Mouse (Mus musculus) c-Kit-positive CD71-positive TER-119-positive erythroid progenitor cells, embryonic 14.5 days (primary cell): Measurements from ENCODE around the gene Gm13285.
"Not testable (repeated sequence)": the region's sequence is repeated elsewhere in the genome, so short reads cannot be mapped to it uniquely, and the experiment has no call there.

Source experiments
- DNase-seq: peaks from one replicate; pipeline ENCODE4 v3.0.0-alpha.2; 2013; ENCODE audit warnings: low spot score

The Gm13285 gene

GRCm38 (mm10) chr4:88793936-88794675, 5.4 kb upstream of the Gm13285 start, which contains the start of gene Gm13275:
Gm13275 (plus strand) TSS chr4:88794487.
- not testable (repeated sequence) for DNase-seq

DNA sequence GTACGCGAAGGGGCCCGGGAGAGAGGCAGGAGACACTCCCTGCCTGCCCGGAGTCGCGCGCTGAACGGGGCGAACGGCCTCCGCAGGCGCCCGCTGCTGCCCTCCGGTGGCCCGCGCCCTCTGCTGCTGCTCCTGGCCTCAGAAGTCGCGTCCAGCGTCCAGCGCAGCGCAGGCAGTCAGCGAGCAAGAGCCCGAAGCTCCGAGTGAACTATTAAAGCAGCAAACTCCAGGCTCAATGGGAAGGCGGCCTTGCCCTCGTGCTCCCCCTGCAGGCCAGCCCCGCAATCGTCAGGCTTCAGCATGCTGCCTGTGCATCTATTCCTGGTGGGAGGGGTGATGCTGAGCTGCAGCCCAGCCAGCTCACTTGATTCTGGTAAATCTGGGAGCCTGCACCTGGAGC, 2.4 kb upstream of the Gm13285 start, which contains the start of gene Gm13279:
Gene Gm13279 (plus strand): TSS at position 301 of the 400 bp plus-strand sequence.
- not testable (repeated sequence) for DNase-seq

GRCm38 (mm10) chr4:88802954-88803353, 3.5 kb downstream of the Gm13285 start, which contains the start of gene Gm13287:
Gm13287 (plus strand) TSS chr4:88803254.
- DNase-seq = not testable (repeated sequence)

- DNase-seq = not testable (repeated sequence)
Measured at GRCm38 (mm10) chr4:88805231-88805630, 5.8 kb downstream of the Gm13285 start, which contains the start of gene Gm13288. Gm13288 (plus strand) TSS chr4:88805531.

GRCm38 (mm10) chr4:88805761-88806160, 6.3 kb downstream of the Gm13285 start:
- DNase-seq = not testable (repeated sequence)

DNA sequence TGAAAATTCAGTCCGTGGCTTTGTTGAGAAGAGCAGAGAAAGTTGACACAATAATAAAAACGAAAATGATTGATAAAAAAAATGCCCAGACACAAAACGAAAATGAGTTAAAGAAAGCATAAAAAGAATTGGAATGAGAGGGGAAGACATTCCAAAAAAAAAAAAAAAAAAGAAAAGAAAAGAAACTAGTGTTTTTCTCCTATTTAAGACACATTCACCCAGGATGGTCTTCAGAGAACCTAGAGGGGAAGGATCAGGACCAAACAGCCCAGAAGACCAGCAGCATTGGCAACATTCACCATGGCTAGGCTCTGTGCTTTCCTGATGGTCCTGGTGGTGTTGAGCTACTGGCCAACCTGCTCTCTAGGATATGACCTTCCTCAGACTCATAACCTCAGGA, 16.5 kb downstream of the Gm13285 start, which contains the start of gene Ifna7:
Gene Ifna7 (plus strand): TSS at position 301 of the 400 bp plus-strand sequence.
- DNase-seq = no peak

DNA sequence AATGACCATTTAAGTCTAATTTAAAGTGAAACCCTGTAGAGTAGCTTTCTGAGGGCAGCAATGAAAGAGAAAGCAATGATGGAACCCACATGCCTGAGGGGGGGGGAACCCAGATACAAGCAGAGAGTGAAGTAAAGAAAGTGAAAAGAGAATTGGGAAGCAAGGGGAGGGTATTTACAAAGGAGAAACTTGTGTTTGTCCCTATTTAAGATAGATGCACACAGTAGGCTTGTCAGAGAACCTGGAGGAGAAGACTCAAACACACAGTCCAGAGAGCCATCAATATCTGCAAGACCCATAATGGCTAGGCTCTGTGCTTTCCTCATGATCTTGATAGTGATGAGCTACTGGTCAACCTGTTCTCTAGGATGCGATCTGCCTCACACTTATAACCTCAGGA, 20.2 kb downstream of the Gm13285 start, which contains the start of gene Ifna11:
Gene Ifna11 (plus strand): TSS at position 301 of the 400 bp plus-strand sequence.
- no peak for DNase-seq

GRCm38 (mm10) chr4:88822995-88823394, 23.5 kb downstream of the Gm13285 start:
- DNase-seq = no peak

DNA sequence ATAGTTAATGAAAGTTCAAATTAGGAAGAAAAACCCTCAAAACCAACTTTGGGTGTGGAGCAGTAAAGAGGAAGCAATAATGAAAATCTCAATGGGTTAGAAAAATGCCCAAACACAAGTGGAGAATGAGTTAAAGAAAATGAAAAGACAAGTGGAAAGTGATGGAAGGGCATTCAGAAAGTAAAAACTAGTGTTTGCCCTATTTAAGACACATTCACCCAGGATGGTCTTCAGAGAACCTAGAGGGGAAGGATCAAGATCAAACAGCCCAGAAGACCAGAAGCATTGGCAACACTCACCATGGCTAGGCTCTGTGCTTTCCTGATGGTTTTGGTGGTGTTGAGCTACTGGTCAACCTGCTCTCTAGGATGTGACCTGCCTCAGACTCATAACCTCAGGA, 27.7 kb downstream of the Gm13285 start, which contains the start of gene Ifna6:
Gene Ifna6 (plus strand): TSS at position 301 of the 400 bp plus-strand sequence.
- not testable (repeated sequence) for DNase-seq

DNA sequence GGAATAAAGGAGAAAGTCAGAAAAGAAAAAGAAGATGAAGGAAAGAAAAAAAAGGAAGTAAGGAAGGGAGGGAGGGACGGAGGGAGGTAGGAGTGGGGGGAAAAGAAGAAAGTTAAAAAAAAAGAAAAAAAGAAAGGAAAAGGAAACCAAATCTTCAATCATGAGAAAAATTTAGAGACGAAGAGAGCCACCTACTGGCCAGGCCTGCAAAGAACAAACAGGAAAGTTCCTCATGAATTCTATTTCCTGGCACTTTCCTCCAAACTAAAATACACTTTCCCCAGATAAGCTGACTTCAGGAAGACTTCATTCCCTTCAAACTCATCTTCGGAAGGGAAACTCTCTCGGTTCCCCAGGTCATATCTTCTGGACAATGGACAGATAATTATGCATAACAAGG, 31.1 kb downstream of the Gm13285 start:
- no peak for DNase-seq

DNA sequence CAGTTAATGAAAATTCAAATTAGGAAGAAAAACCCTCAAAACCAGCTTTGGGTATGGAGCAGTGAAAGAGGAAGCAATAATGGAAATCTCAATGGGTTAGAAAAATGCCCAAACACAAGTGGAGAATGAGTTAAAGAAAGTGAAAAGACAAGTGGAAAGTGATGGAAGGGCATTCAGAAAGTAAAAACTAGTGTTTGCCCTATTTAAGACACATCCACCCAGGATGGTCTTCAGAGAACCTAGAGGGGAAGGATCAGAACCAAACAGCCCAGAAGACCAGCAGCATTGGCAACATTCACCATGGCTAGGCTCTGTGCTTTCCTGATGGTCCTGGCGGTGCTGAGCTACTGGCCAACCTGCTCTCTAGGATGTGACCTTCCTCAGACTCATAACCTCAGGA, 35.8 kb downstream of the Gm13285 start, which contains the start of gene Ifna5:
Gene Ifna5 (plus strand): TSS at position 301 of the 400 bp plus-strand sequence.
- DNase-seq = not testable (repeated sequence)

DNA sequence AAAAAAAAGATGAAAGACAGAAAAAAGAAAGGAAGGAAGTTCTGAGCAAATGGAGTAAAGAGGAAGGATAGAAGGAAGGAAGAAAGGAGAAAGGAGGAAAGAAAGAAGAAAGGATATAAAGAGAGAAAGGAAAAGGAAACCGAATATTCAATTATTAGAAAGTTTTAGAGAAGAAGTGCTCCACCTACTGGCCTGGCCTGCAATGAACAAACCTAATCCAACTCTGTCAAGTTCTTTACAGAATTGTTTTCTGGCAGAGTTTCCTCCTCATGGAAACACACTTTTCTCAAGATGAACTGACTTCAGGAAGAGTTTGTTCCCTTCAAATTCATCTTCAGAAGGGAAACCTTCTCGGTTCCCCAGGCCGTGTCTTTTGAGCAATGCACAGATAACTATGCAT, 39.4 kb downstream of the Gm13285 start:
- no peak for DNase-seq

- no peak for DNase-seq
Measured at GRCm38 (mm10) chr4:88840058-88840457, 40.6 kb downstream of the Gm13285 start.

- no peak for DNase-seq
Measured at GRCm38 (mm10) chr4:88841438-88841911, 42.0 kb downstream of the Gm13285 start, which contains the start of gene Ifna4. Ifna4 (plus strand) TSS chr4:88841861.

DNA sequence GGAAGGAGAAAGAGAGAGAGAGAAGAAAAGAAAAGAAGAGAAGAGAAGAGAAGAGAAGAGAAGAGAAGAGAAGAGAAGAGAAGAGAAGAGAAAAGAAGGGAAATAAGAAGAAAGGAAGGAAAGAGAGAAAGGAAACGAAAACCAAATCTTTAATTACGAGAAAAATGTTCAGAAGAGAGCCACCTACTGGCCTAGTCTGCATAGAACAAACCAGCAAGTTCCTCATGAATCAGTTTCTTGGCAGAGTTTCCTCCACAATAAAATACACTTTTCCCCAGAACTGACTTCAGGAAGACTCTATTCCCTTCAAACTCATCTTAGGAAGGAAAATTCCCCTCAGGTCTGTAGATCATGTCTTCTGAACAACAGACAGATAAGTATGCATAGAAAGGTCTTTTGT, 45.9 kb downstream of the Gm13285 start:
- no peak for DNase-seq

DNA sequence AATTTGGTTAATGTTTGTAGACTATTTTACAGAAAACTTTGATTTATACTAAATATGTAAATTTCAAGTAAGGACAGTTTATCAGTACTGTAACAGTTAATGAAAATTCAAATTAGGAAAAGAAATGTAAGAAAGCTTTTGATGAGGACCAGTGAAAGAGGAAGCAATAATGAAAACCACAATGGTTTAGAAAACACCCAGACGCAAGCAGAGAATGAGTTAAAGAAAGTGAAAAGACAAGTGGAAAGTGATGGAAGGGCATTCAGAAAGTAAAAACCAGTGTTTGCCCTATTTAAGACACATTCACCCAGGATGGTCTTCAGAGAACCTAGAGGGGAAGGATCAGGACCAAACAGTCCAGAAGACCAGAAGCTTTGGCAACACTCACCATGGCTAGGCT, 50.2 kb downstream of the Gm13285 start, which contains the start of gene Ifna1:
Gene Ifna1 (plus strand): TSS at position 390 of the 400 bp plus-strand sequence.
- DNase-seq = no peak
